Mouse (Mus musculus): Measurements from ENCODE around the gene Ephb6.
"Not testable (repeated sequence)": the region's sequence is repeated elsewhere in the genome, so short reads cannot be mapped to it uniquely, and the experiment has no call there.

Gene Ephb6

DNA sequence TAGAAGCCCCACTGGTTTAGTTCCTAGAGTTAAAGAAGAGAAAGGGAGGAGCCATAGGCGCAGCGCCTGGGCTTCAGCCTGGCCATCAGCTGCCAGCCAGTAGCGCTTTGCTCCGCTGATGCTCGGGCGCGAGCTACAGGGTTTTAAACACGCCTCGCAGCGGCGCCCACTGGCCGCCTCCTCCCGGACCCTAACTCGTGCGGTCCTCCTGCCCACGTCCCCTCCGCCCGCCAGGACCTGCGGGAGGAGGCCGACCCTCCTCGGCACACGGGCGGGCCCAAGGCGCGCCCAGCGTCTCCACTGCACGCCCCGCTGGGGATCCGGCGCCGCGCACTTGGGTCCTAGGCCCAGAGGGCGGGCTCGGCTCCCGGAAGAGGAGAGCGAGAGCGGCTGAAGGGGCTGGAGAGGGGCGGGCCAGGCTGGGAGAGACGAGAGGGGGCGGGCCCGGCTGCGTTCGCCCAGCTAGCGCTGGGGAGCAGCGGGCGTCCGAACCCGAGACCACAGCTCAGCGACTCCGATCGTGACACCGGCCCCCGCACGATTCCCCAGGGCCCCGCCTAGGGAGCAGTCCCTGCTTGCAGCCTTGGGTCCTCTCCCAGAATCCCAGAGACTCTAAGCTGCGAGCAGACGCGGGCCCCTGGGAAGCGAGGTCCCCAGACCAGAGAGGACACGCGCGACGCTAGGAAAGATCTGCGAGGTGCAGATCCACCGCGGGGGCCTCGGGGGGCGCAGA is at the start of gene Ephb6:
Gene Ephb6, plus strand, starts transcription at position 422 of the 733 bp plus-strand sequence.
- DNase-seq, result peak; percentile 89 to 93

DNA sequence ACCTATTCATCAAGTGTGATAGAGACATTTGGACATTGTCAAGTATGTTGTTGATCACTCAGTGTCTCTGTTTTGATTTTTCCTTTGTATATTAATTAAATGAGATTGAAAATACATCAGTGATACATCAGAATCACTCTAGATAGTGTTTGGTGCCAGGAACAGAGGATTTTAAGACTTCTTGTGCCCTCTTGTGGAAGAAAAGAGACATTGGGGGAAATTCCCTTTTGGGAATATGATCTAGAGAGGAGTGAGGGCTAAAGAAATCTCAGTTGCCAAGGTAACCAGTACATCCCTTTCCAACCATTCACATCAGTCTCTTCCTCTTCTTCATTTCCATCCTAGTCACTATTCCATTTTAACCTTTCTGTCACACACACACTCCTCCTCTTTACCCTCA is 48.9 kb upstream of the Ephb6 start:
- DNase-seq, result no peak

DNA sequence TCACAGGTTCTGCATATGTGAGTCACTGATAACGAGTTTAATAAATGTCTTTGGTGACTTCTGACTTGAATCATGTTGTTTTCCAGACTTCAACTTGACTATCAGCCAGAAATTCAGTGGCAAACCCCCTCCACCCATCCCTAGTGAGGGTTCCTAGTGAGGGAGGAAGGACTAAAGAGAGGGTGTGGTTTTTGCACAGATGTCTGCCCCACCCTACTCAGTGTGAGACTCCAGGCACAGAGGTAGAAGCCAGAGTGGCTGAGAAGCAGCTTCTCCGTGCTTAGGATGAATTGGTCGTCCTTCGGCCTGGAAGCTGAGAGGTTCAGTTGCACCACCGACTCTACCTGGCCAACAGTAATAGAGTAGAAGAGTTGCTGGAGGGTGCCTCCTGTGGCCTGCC is 47.8 kb upstream of the Ephb6 start:
- peak; percentile 68 to 79 for DNase-seq

DNA sequence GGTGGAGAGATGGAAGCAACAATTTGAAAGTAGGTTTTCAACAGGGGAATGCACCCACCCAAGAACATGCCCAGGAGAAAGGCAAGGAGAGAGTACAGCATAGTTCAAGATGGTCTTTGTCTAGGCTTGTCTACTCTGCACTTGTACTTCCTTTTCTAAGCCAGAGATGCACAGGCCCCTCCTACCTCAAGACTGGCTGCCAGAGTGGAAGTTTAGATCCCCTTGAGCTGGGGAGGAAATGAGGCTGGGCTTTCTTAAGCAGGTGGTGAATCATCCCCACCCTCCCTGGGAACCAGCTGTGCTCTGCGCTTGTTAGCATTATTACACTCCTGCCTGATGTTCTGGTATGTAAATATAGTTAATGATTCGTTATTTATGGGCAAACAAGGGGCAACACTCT is 47.0 kb upstream of the Ephb6 start:
- DNase-seq, result peak; percentile 78 to 88

DNA sequence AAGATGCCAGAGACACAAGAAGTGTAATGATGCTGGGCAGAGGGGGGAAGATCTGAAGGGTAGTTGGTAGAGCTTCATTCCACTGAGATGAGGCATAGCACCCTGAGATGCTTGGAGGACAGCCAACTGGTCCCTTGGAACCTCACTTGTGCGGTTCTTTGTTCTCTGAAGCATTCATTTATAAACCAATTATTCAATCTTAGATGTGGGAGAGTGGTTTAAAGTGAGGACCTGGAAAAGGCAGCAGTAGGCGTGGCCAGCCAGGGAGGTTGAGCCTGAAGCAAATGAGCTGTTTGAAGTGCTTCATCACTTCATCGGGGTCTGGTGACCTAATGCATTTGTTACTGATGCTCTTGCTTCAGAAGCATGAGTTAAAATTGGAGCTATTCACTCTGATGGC is 46.0 kb upstream of the Ephb6 start:
- peak; percentile 68 to 81 for DNase-seq

DNA sequence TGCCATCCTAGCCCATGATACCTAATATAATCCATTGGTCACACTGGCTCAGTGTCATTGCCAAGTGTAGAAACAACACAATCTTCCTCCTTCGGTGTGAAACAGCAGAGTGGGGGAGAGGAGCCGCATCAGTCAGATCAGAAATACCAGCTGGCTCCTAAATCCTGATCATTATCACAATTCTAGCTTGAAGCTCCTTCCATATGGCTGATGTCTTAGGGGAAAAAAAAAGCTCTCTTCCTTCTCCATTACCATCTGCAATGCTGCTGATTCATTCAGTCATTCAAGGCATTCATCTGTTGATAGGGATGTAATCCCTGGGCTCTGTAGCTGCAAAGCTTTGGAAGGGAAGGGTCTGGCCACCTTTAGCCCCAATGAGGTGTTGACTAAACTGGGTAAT is 45.0 kb upstream of the Ephb6 start:
- no peak for DNase-seq

DNA sequence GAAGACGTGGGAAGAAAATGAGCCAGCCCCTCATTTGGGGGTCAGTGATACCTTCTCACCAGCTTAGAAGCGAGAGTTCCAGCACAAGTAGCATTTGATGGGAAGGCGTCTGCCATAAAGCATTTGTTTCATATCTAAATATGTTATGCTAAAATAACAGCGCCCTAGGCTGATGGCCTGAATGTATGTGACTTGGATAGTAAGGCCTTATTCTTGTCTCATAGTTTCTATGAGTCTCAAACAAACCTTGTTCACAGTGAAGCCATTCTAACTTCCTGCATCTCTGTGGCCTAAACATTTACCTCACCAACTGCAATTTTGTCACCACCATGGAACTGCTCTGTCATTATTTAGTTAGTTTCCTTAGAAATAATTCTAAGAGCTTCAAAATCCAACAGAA is 42.7 kb upstream of the Ephb6 start:
- no peak for DNase-seq

DNA sequence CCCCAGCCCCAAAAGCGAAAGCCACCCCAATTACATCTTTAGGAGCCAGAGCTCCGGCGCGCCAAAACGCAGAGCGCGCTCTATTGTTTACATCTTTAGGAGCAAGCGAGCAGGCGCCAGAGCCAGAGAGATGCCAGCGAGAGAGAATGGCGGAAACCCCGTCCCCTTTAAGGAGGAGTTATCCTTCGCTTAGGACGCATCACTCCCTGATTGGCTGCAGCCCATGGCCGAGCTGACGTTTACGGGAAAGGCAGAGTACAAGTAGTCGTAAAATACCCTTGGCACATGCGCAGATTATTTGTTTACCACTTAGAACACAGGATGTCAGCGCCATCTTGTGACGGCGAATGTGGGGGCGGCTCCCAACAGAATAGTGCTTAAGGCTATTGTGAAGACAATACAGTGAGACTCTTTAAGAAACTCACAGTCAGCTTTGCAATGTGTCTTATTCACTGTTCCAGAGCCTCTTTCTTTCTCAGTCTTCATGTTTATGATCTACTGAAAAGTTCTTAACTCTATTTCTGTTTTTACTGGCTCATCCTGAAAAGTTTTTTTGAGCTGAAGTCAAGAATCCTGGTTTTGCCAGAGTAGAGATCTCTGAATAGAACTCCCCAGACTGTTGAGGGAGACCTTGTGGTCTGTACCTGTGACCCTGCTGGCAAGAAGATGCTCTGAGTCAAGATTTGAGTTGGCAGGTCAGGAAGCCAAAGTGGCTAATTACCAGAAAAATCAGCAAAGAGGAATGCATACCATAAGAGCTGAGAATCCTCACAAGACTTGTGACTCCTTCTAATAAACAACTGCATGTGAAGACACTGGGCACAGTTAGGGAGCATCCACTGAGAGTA is 42.0 kb upstream of the Ephb6 start:
- not testable (repeated sequence) for DNase-seq

DNA sequence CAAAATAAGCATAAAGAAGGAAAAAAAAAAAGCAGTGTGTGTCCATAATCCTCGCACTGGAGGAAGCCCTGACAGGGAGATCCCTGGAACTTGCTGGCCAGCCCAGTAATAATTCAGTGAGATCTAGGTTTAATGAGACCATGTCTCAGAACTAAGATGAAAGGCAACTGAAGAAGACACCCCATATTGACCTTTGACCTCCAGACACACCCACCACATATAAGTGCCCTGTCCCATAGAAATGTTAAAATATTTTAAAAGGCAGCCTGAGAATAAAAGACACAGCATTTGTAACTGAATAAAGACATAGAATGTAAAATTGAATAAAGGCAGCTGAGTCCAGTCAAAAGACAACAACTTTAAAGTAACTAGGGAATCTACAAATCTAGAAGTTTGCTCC is 40.0 kb upstream of the Ephb6 start:
- DNase-seq, result no peak

DNA sequence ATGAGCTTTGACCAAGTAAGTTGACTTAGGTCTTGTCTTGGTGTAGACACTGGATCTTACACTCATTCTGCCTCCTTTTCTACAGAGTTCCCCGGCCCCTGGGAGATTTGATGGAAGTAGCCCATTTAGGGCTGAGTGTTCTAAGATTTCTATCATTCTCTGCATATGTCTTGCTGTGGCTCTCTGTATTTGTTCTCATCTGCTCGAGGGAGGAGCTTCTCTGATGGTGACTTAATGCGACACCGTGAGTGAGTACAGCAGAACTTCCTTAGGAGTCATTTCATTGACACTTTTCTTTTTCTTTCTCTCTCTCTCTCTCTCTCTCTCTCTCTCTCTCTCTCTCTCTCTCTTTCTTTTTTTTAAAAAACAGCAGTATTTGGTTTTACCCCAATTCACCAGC is 38.3 kb upstream of the Ephb6 start:
- DNase-seq, result no peak

DNA sequence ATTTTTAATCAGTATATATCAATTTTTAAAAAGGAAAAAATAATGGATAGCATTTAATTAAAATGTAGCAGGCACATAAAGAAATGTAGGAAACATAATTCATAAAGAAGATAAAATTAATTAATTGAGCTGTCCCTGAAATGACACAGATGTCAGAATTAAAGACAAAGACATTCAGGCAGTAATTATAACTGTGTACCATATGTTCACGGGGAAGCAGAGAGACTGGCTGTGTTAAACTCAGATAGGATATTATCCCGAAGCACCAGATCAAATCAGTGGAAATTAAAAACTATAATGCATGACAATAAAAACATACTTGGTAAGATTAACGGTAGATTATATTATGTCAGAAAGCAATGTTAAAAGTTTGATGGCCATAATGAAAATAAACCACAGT is 36.2 kb upstream of the Ephb6 start:
- no peak for DNase-seq

DNA sequence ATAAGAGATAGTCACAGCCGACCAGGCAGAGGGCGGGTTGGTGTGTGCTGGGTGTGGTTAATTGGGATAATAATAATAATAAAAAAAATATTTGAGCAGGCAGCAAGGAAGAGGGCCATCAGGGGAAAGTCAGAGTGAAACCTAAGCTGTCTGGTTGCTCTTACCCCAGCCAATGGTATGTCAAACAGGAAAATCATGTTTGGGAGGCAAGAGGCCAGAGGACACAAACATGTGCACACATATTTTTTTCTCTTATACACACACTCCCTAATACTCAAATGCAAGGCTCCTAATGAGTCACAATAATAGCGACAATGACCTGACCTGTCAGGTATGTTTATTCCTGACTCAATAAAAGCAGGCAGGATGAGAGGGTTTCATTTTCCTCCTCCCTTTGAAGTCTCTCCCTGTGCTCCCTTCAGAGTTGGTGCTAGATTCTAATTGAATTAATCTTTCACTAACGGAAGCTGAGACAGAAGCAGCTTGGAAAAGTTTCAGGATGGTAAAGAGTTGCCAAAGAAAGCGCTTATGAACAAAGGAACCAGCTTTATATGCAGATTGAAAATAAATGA is 28.7 kb upstream of the Ephb6 start:
- DNase-seq, result no peak

DNA sequence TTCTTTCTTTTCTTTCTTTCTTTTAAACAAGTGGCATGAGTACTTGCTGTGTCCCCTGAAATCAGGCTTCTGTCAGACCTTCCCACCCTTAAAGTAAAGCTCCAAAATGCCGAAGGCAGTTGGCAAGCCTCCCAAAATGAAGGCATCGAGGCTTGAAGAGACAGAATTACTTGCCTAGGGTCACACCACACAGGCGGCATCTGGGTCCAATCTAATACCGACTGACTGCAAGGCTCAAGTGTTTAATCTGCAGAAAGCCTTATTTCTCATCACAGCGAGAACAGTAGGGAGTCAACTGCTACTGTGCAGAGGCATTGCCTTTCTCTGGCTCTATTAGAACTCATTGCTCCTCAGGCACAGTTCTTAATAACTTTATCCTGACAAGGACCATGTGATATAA is 28.0 kb upstream of the Ephb6 start:
- no peak for DNase-seq

DNA sequence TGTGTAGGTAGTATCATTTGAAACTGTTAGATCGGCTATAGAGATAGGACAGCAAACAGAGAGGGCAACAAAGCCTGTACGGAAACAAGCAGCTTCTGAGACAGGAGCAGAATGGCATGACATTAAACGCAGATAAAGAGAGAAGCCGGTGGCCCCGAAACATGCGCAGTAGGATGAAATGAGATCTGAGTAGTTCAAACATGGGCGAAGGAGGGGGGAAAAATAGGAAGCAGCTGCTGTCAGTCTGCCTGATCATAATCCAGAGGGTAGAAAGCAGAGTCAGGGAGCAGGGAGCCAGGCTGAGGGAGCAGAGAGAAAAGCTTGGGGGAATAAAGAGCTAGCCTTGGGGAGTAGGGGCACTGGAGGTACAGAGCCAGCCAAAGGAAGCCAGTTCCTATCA is 24.0 kb upstream of the Ephb6 start:
- DNase-seq, result no peak

DNA sequence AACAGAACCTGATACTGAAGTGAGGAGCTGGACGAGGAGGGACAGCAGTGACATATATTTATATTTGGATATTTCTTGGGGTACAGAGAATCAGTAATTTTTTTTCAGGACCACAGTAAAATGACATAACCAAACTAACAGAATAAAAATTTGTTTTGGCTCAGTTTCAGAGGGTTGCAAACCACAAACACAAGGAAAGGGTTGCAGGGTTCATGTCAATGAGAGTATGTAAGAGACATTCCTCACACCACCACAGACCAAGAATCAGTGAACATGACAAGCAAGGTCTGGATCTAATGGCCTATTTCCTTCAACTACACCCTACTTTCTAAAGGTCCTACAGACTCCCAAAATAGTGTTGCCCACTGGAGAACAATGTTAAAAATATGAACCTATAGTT is 23.1 kb upstream of the Ephb6 start:
- no peak for DNase-seq

DNA sequence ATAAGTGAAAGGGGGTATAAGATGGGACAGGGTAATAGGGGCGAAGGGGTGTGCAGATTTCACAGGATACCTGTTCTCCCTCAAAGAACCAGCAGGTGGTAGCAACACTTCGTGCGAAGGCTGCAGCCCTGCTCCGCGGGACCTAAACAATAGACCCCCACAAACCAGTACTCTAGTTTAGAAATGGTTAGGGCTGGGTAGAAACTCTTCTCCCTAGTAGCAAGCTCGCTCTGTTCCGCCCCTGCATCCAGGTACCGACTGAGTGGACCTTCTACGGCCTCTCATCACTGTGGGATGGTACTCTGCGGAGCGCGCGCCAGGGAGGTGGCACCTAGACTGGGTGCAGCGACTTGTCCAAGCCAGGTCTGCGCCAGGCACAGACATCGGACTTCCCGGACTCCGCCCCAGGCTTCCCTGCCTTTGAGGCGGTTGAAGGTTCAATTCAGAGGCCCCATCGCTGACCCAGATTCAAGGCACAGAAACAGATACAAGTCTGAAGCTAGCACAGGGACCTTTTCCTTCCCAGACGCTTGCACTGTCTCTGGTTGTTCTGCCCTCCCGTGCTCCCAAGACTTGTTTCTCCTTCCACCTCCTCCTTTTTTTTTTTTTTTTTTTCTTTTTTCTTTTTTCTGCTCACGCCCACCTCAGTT is 756 bp upstream of the Ephb6 start:
- DNase-seq, result peak; percentile 79 to 81

DNA sequence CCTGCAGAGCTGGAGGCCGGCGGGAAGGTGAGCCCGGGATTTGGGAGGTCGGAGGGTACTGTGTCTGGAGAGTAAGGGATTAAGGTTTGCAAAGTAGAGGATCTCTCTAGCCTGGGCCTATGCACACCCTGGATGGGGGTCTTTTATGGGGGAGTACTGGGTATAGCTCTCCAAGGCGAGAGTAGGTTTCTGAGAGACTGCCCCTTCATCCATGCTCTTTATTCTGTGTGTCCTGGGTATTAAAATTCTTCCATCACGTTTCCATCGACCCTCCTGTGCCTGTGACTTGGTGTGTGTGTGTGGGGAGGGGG is 467 bp downstream of the Ephb6 start:
- DNase-seq, result no peak

DNA sequence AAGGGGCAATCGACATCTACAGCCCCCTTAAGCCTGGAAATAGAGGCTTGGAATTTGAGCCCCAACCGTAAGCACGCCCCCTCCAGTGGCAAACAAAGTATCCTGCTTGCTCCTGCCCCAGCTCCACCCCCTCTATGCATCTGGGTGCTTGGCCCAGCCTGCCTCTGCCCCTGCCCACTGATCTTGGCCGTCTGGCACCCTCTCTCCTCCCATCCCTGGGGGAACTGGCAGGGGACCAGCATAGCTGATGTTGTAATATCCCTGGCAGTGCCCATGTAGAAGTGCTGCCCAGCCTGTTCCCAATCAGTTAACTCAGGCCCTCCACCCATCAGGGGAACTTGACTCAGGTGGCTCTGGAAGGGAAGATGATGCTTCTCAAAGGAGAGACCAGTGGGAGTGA is 932 bp downstream of the Ephb6 start:
- DNase-seq, result peak; percentile 52 to 72

DNA sequence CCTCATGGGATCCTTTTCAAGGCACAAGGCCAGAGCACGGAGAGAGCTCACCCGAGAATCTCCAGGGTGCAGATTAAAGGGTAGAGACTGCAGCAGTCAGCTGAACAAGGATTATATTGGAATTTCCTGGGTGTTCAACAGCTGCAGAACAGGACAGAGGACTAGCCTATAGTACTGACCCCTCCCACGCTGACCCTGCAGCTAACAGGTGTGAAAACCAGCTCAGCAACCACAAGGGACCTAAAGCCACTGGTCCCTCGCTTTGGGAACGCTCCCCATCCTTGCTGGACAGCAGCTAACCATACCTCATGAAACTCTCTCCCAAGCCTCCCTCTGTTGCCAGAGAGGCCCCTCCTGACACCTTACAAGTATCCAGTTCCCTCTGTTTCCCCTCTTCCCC is 2.4 kb downstream of the Ephb6 start:
- no peak for DNase-seq

DNA sequence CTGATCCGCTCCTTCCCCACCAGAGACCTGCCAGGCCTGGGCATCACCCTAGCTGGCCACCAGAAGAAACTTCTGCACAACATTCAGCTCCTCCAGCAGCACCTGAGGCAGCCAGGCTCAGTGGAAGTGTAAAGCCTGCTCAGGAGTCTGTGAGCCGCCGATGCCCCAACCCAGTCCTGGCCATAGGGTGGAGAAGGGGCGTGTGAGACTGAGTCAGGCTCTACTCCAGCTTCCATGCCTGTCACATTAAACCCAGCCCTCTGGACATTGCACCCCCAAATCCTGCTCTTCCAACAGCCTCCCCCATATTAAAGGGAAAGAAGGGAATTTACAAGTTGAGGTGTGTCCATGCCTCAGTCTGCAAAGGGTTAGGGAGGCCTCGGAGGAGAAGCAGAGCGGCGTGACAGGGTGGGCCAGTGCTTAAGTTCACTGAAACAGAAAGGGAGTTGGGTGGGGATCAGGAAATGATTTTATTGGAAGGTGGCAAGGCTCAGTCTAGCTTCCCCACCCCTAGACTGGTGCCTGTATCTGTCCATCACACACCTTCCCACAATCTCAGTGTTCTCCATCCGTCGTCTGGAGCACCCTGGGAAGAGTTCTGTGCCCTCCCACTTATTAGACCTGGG is 15.0 kb downstream of the Ephb6 start:
- DNase-seq, result no peak

DNA sequence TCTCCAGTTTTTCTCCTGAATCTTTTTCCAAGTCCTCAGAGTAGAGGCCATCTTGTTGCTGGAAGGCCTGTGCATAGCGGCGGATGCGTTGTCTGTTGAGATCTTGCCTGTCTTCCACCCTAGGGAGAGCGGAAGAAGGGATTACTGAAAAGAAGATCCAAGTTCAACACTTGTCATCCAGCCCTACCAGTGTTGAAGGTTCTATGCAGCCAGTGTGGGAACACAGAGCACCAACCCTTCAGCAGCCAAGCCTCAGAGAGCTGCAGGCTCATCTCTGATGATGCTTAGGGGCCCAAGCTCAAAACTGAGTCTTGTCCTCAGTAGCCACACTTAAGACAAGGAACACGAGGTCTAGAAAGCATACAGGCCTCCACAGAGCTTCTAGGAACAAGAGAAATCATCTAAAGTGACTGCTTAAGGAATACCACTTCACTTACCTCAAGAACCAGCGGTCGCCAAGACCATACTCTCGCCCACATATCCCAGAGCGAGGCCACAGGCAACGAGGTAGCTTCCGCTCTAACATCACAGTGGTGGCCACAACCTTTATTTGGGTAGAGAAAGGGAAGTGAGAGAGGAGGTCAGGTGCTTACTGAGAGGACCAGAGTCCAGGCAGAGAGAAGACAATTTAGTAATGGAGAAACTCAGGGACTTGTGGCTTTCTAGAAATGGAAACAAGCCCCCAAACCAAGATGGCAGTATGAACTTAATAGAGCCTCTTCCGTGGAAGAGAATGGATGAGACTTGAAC is 16.1 kb downstream of the Ephb6 start:
- DNase-seq, result no peak

DNA sequence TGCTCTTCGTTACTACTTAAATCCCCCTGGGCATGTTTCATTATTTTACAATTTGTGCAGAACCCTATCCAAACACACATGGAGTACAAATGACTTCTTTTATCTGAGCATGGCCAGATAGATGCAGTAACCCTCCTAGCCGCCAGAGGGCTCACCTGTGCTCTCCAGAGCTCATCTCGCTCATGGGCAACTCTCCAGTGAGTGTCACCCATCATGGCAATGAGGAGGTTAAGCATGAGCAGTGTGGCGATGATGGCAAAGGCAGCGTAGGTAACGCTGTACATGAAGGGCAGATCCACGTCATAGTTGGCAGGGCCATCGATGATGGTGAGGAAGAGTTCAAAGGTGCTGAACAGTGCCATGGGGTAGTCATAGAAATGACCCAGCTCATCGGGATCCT is 17.4 kb downstream of the Ephb6 start:
- DNase-seq, result peak; percentile 61 to 66

Data from thymus, postnatal 36 days (tissue).